Mouse (Mus musculus) CH12F3 (cell line): ENCODE measurements around the gene Klf13.

Experiments
- in situ Hi-C: fragments of 300-500 bp; cut with MboI; formaldehyde crosslinking; loops from 2 replicates; pipeline ENCODE4 v1.14.3; 2020; ENCODE audit warnings: low sequenced_read_pairs

The Klf13 gene

DNA sequence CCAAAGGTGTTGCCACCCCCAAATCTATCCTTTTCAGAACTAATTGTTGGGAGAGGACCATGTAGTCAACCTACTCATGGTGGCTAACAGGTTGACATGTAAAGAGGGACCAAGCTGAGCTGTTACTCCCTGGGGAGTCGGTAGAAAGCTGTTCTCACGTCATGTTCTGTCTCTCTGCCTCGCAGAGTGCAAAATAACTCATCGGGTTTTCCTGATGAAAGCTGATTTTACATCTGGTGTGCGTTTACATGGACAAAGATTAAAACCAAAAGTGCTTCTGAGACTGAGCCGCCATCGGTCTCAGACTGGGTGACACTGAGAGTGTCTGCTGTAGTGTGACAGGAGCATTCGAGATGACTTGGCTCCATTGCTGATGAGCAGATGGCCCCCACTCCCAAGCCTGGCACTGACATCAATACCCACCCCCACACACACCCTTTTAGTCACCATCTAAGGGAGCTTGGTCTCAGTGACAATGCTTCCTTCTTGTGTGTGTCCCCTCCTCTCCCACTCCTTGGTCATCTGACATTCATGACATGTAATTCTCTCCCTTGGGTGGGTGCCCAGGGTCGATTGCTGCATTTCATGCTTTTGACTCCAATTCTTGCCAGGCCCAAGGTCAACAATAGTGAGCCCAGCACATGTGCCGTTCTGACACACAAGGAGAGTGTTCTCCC, 12.4 kb upstream of the Klf13 start:
- in situ Hi-C loops: no loop called here

DNA sequence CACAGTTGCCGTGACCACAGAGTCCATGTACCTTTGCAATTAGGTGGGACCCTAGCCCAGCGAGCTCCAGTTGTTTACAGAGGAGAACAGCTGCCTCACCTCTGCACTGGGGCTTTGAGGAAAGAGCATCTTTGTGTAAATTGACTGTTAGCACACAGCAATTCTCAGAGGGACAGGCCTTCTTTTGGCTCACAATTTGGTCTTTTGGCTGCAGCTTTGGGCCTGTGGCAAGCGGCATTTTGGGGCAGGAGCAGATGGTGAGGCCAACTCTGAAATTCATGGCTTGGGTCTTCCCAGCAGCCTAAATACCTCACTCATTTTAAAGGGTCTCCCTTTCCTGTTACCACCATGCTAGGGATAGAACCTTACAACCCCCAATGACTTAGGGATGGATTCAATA, 10.5 kb upstream of the Klf13 start:
- in situ Hi-C loops: no loop called here

GRCm38 (mm10) chr7:63947514-63948487, 9.1 kb upstream of the Klf13 start:
- in situ Hi-C loops: no loop called here

GRCm38 (mm10) chr7:63943946-63944345, 5.2 kb upstream of the Klf13 start:
- in situ Hi-C loops: no loop called here

GRCm38 (mm10) chr7:63941501-63941900, 2.8 kb upstream of the Klf13 start:
- in situ Hi-C loops: no loop called here

DNA sequence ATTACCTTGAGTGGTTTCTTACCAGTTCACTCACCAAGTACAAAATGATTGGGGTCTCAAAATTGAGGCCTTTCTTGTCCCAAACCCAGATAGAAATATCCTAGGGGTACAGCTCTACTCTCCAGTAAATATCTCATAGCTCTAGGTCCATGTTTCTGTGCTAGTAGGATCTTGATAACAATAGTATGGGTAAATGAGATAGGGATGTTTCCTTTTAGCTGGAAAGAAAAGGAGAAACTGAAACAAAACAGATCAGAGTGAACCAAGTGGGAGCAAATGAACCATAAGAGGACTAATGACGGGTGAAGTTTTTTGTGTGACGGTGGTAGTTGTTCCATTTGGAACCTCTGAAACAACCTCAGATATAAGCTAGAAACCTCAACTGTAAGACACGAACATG, 2.3 kb upstream of the Klf13 start:
- in situ Hi-C loops: no loop called here

DNA sequence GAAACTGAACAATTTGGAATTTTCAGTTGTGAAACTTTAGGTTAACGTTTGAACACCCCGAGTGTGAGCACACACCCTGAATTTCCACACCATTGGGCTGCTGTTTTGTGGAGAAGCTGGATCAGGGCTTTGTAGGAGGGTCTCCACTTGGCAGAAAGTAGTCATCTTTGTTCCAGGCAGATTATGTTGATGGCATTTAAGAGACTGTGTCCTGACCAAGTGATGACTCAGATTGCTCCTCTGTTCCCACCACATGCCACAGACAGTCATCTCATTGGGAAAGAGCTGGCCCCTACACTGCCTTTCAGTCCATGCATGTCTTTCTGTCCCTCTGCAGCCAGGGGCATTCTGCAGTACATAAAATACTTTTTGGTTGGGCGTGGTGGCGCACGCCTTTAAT, 1.6 kb upstream of the Klf13 start:
- in situ Hi-C loops: no loop called here

GRCm38 (mm10) chr7:63939397-63939951, 759 bp upstream of the Klf13 start:
- in situ Hi-C loops: no loop called here

DNA sequence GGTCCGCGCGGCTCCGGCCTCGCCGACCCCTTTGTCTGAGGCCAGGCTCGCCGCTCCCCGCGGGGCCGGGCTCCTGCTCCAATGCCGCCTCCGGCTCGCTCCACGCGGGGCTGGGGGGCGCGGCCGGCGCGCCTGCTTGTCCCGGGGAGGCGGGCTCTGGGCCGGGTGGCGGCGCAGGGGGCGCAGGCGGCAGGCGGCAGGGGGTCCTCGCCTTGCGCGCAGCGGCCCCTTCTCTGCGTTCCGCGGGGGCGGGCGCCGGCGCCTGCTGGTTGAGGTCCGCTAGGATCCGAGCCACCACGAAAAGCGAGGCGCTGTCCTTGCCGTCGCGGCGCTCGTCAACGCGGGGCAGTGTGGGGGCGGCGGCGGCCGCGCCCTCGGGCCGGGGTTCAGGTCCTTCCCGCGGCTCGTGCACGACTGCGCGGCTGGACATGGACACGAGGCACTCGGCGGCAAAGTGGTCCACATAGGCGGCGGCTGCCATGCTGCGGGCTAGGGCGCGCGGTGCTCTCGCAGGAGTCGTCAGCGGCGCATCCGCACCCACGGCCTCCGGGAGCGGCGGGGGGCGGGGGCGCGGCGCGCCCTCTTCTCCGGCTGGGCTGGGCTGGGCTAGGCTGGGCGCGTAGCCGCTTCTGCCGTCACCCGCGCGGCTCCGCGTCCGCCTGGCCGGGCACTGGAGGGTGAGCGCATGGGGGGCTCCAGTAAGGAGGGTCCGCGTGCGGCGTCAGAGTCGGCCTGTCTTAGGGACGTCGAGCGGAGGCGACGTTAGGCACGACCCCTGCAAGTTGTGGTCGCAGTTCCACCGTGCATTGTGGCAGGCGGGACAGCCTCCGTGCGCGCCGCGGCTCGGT, 425 bp downstream of the Klf13 start:
- in situ Hi-C loops: no loop called here

DNA sequence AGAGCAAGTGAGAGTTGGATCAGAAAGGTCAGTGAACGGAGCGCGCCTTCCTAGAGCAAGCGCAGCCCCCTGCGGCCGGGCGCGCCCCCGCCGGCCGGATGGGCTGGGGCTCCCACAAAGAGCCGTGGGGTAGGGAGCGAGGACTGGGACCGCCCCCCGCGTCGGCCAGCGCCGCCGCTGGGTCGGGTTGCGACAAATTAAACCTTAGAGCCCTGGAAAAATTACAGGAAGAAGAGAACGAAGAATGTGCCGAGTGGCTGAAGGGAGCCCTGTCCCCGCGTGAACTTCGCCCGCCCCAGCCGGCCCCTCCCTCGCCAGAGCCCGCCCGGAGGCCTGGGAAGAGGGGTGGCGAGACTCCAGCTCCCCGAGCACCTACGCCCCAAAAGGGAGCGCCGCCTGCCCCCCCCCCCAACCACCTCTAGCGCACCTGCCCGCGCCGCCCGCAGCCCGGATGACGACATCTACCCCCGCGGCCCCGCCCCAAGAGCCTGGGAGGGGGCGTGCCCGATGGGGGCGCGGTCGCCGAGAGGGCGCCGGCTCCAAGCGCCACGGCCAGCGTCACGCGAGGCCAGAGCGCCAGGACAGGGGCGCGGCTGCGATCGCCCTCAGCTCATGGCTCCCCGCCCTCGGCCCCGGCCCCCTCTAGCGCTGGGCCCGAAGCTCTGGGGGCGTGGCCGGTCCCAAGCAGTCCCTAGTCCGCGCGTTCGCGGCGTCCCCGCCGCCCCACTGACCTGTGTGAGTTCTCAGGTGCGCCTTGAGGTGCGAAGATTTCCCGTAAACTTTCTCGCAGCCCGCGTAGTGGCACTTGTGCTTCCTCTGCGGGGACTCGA, 1.3 kb downstream of the Klf13 start:
- in situ Hi-C loops: no loop called here

- in situ Hi-C loops: no loop called here
Measured at GRCm38 (mm10) chr7:63936986-63937235, 1.8 kb downstream of the Klf13 start.

GRCm38 (mm10) chr7:63936188-63936985, 2.3 kb downstream of the Klf13 start:
- in situ Hi-C loops: no loop called here

DNA sequence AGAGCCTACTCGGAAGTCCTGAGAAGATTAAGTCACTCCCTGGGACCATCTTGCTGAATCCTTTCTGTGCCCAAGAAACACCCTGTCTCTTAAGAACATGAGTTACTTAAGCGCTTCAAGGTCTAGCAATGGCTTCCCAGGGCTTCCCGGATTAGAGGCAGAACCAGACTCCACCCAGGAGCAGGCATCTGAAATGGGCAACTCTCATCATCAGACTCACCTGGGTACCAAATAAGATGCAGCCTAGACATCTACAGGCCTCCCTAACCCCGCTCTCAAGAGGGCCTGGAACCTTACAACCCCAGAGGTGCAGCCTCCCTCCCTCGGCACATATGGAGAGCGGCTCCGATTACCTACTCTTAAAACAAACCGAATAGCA, 2.9 kb downstream of the Klf13 start:
- in situ Hi-C loops: no loop called here

DNA sequence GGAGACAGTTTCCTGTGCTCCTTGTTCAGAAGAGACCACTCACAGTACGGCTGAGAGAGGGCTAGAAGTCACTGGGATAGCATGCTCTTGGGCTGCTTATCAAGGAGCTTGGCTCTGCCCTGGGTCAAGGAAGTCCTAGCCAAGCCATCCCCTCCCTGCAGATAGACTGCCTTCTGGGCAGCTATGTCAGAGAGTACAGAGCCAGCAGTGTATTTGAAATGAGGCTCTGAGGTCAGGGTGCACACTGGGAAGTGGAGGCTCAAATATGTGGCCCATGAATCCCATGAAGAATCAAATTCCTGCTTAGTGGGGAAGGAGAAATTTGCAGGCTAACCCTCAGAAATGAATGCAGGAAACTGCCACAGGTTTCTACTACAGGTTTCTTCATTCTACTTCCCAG, 4.2 kb downstream of the Klf13 start:
- in situ Hi-C loops: no loop called here

DNA sequence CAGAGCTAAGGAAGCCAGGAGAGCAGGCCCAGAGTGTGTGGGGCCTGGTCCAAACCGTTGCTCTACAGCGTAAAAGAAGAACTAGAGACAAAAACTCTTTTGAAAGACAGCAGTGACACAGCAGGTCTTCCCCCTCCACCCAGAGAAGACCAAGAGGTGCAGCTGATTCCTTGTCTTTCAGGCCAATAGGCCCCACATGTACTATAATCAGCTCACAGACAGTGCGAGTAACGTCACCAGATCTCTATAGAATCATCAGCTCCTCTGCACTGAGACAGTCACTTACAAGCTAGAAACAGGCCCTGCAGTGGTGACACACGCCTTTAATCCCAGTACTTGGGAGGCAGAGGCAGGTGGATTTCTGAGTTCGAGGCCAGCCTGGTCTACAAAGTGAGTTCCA, 4.8 kb downstream of the Klf13 start:
- in situ Hi-C loops: no loop called here

DNA sequence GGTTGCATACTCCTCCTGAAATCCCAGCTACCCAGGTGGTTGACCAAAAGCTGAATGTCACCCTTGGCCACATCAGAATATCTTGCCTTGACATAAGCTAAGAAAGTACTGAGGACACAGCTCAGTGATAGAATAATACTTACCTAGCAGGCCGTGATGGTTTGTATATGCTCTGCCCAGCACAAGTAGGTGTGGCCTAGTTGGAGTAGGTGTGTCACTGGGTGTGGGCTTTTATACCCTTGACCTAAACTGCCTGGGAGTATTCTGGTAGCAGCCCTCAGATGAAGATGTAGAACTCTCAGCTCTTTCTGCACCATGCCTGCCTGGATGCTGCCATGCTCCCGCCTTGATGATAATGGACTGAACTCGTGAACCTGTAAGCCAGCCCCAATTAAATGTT, 6.3 kb downstream of the Klf13 start:
- in situ Hi-C loops: no loop called here

DNA sequence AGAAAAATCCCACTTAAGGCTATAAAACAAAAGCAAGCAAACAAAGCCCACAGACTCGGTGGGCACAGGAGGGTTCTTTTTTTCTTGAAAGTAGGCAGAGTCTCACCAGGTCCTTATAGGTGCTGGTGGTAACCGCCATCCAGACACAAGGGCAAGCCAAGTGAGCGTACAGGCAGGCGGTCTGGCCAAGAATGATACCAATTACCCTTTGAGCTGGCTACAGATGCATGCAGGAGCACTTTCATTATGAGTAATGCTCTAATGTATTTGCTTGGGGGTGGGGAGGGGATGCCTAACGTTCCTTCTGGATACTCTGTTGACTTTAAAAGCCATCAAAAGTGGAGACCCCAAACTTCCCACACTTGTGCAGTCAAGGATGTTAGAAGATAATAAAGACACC, 7.9 kb downstream of the Klf13 start:
- in situ Hi-C loops: no loop called here

- in situ Hi-C loops: no loop called here
Measured at GRCm38 (mm10) chr7:63930132-63930531, 8.6 kb downstream of the Klf13 start.

GRCm38 (mm10) chr7:63929080-63929479, 9.6 kb downstream of the Klf13 start:
- in situ Hi-C loops: no loop called here

DNA sequence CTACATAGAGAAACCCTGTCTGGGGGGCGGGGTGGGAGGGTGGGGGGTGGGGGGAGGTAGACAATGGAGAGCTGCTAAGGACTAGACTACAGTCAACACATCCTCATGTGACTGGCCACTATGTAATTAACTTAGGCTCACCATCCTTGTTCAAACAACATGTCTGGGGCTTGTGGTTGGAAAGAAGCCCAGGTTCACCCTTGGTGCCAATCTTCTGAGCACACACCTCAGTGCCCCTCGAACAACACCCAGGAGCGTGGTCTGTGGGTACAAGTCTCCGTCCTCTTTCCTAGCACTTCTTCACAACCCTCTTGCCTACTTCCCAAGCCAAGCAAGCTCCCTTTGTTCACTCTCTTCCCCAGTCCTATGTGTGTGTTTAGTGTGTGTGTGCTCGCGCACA, 11.6 kb downstream of the Klf13 start:
- in situ Hi-C loops: no loop called here
